Mouse (Mus musculus) hindbrain, embryonic 12.5 days (tissue): ENCODE measurements around the gene Dlx4. TPM values are rescaled to one million over a fixed set of nuclear protein-coding genes. Genes with fewer than 3 reads are reported as not detected.

Source experiments
- ATAC-seq: fragments of 200-750 bp; cut with Nextera tagmentation; 2 replicates; pipeline ENCODE4 v1.8.0; 2017; ENCODE audit warnings: moderate TSS enrichment; ENCODE audit not compliant: low FRiP score
- H3K27ac ChIP-seq: fragments of 300-500 bp; sonication (generic); 2 replicates; pipeline ENCODE4 v1.5.1; 2016; ENCODE audit warnings: mild to moderate bottlenecking
- H3K27me3 ChIP-seq: fragments of 300-500 bp; sonication (generic); 2 replicates; pipeline ENCODE4 v1.6.1; 2016; ENCODE audit warnings: mild to moderate bottlenecking
- H3K36me3 ChIP-seq: fragments of 300-500 bp; sonication (generic); 2 replicates; pipeline ENCODE4 v1.6.1; 2016; ENCODE audit warnings: mild to moderate bottlenecking
- H3K4me1 ChIP-seq: fragments of 300-500 bp; sonication (generic); 2 replicates; pipeline ENCODE4 v1.6.1; 2016
- H3K4me2 ChIP-seq: fragments of 300-500 bp; sonication (generic); replicated peaks from 2 replicates; pipeline ENCODE4 v1.6.1; 2016; ENCODE audit warnings: mild to moderate bottlenecking
- H3K4me3 ChIP-seq: fragments of 300-500 bp; sonication (generic); 2 replicates; pipeline ENCODE4 v1.5.1; 2016; ENCODE audit warnings: mild to moderate bottlenecking
- H3K9ac ChIP-seq: fragments of 300-500 bp; sonication (generic); 2 replicates; pipeline ENCODE4 v1.6.1; 2016; ENCODE audit warnings: mild to moderate bottlenecking, moderate library complexity
- H3K9me3 ChIP-seq: fragments of 300-500 bp; sonication (generic); replicated peaks from 2 replicates; pipeline ENCODE4 v1.6.1; 2016; ENCODE audit warnings: mild to moderate bottlenecking
- WGBS: fragments of 180-500 bp; shearing (Covaris S2); methylation state at CpG from one replicate; pipeline ENCODE4 v1.1.7; 2016; 5-methylcytosine and 5-hydroxymethylcytosine counted together
- polyA plus RNA-seq: library from polyadenylated mRNA; unstranded; fragments of >200 nt; fragmentation: Nextera tagmentation; extraction: Ambion mirVana; gene quantifications from 2 replicates; pipeline ENCODE4 v1.2.1, GENCODE M21; 2016

Dlx4 gene
- polyA plus RNA-seq, 1 experiment from 2014 or later: 0.21 TPM

DNA sequence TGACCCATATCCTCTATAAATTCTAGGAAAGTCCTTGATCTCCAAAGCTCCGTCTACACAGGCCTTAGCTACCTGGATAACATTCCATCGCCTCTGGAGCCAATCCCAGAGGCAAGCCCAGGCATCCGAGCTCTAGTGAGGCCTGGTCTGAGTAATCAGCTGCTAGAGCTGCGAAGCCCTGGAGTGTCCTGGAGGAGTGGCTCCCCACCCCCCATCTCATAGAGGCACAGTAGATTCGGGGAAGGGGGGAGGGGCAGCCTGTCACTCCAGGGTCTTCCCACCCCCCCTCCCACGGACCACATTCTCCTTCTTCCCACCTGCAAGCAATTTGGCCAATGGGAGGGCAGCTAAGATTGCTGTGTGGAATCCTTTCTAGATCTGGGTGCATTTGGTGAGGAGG, 8.8 kb downstream of the Dlx4 start:
- Histone ChIP-seq H3K27ac (no peak overlapping the region), H3K9me3 (no peaks in the 10 kb centered on the region), H3K4me3 (no peak overlapping the region), H3K27me3 (peaks cover 61% of the 10 kb centered on the region), H3K4me1 (peaks cover 6% of the 10 kb centered on the region; the same call in 1 of the 2 replicates), H3K4me2 (no peak overlapping the region), H3K36me3 (no peaks in the 10 kb centered on the region), H3K9ac (no peak overlapping the region)
- no peak for ATAC-seq
- 15% methylated on average over 6 of the region's 6 CpGs for WGBS

GRCm38 (mm10) chr11:95133321-95133720, 12.7 kb downstream of the Dlx4 start:
- no peak for ATAC-seq
- Histone ChIP-seq H3K9me3 (no peaks in the 10 kb centered on the region), H3K4me2 (no peak overlapping the region), H3K36me3 (no peaks in the 10 kb centered on the region), H3K4me3 (no peak overlapping the region), H3K27me3 (peaks cover 48% of the 10 kb centered on the region), H3K27ac (no peak overlapping the region), H3K9ac (no peak overlapping the region), H3K4me1 (no peaks in the 10 kb centered on the region)
- WGBS: 72% methylated on average over 6 of the region's 6 CpGs

GRCm38 (mm10) chr11:95130668-95131252, 15.3 kb downstream of the Dlx4 start:
- H3K9ac ChIP-seq: no peak overlapping the region
- no peak overlapping the region for H3K4me3 ChIP-seq
- no peaks in the 10 kb centered on the region for H3K9me3 ChIP-seq
- WGBS: 77% methylated on average over 17 of the region's 17 CpGs
- H3K4me1 ChIP-seq: peaks cover 11% of the 10 kb centered on the region
- no peak overlapping the region for H3K27ac ChIP-seq
- H3K27me3 ChIP-seq: peaks cover 37% of the 10 kb centered on the region
- H3K36me3 ChIP-seq: no peaks in the 10 kb centered on the region
- no peak overlapping the region for H3K4me2 ChIP-seq
- no peak for ATAC-seq

DNA sequence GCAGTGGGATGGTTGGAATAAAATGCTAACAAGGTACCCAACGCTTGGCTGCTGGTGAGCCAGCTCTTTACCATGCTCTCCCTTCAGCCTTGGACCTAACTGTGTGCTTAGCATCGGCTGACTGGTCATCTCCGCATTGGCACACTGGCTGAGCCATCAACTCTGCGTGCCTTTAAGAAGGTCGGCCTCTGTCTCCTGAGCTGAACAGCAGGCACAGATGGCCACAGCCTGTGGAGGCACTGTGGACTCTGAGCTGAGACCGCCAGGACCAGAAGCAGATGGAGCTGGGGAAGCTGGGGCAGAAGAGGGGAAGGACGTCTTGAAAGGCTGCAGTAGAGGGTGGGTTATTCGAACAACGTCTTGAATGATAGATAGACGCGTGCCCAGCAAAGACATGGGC, 17.7 kb downstream of the Dlx4 start:
- no peak for ATAC-seq
- H3K27ac ChIP-seq: no peak overlapping the region
- WGBS: 54% methylated on average over 11 of the region's 11 CpGs
- H3K4me1 ChIP-seq: peaks cover 11% of the 10 kb centered on the region
- H3K36me3 ChIP-seq: no peaks in the 10 kb centered on the region
- H3K9me3 ChIP-seq: no peaks in the 10 kb centered on the region
- H3K4me2 ChIP-seq: no peak overlapping the region
- no peak overlapping the region for H3K4me3 ChIP-seq
- no peak overlapping the region for H3K9ac ChIP-seq
- peaks cover 61% of the 10 kb centered on the region for H3K27me3 ChIP-seq

GRCm38 (mm10) chr11:95126272-95127245, 19.5 kb downstream of the Dlx4 start:
- H3K4me1 ChIP-seq: peaks cover 13% of the 10 kb centered on the region
- no peaks in the 10 kb centered on the region for H3K36me3 ChIP-seq
- no peak overlapping the region for H3K27ac ChIP-seq
- H3K9me3 ChIP-seq: no peaks in the 10 kb centered on the region
- H3K4me2 ChIP-seq: peak overlapping the region; percentile 28
- 3% methylated on average over 20 of the region's 20 CpGs for WGBS
- peaks cover 79% of the 10 kb centered on the region for H3K27me3 ChIP-seq
- H3K4me3 ChIP-seq: no peak overlapping the region
- peak; percentile 81 for ATAC-seq
- H3K9ac ChIP-seq: no peak overlapping the region

- H3K4me2 ChIP-seq: no peak overlapping the region
- H3K36me3 ChIP-seq: no peaks in the 10 kb centered on the region
- ATAC-seq: no peak
- H3K27ac ChIP-seq: no peak overlapping the region
- H3K4me3 ChIP-seq: no peak overlapping the region
- H3K9me3 ChIP-seq: no peaks in the 10 kb centered on the region
- H3K4me1 ChIP-seq: peaks cover 24% of the 10 kb centered on the region
- WGBS: 20% methylated on average over 7 of the region's 7 CpGs
- peaks cover 84% of the 10 kb centered on the region for H3K27me3 ChIP-seq
- H3K9ac ChIP-seq: no peak overlapping the region
Measured at GRCm38 (mm10) chr11:95125366-95125948, 20.6 kb downstream of the Dlx4 start.

- Histone ChIP-seq H3K27me3 (peaks cover 89% of the 10 kb centered on the region), H3K4me1 (peaks cover 32% of the 10 kb centered on the region), H3K4me3 (peak overlapping the region; percentile 41), H3K4me2 (peak overlapping the region; percentile 73), H3K27ac (no peak overlapping the region), H3K9me3 (no peaks in the 10 kb centered on the region), H3K9ac (no peak overlapping the region), H3K36me3 (no peaks in the 10 kb centered on the region)
- no peak for ATAC-seq
- WGBS: 22% methylated on average over 6 of the region's 6 CpGs
Measured at GRCm38 (mm10) chr11:95122100-95122489, 24.0 kb downstream of the Dlx4 start.

GRCm38 (mm10) chr11:95121161-95122099, 24.6 kb downstream of the Dlx4 start:
- Histone ChIP-seq H3K9ac (peak overlapping the region; percentile 38; the same call in 1 of the 2 replicates), H3K4me2 (peak overlapping the region; percentile 73), H3K9me3 (no peaks in the 10 kb centered on the region), H3K4me1 (peaks cover 26% of the 10 kb centered on the region), H3K27ac (no peak overlapping the region), H3K27me3 (peaks cover 86% of the 10 kb centered on the region), H3K4me3 (peak overlapping the region; percentile 41), H3K36me3 (no peaks in the 10 kb centered on the region)
- WGBS: under 1% methylated on average over 62 of the region's 63 CpGs
- no peak for ATAC-seq

DNA sequence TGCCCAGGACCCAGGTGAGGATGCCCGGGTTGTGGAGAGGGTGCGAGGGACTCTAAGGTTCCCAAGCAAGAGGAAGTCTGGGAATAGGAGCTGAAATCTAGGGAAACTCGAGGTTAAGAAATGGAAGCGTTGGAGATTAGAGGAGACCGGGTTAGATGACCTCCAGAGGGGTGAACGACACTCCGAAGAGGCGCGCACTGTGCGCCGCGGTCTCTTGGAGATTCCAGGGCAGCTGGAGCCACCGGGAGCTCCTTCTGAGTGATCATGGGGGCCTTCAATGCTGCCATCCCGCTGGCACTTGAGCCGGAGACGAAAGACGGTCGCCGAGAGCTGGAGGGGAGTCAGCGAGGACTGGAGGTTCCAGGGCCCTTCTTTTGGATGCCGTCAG, 25.4 kb downstream of the Dlx4 start:
- no peak overlapping the region for H3K27ac ChIP-seq
- no peak for ATAC-seq
- H3K9me3 ChIP-seq: no peaks in the 10 kb centered on the region

DNA sequence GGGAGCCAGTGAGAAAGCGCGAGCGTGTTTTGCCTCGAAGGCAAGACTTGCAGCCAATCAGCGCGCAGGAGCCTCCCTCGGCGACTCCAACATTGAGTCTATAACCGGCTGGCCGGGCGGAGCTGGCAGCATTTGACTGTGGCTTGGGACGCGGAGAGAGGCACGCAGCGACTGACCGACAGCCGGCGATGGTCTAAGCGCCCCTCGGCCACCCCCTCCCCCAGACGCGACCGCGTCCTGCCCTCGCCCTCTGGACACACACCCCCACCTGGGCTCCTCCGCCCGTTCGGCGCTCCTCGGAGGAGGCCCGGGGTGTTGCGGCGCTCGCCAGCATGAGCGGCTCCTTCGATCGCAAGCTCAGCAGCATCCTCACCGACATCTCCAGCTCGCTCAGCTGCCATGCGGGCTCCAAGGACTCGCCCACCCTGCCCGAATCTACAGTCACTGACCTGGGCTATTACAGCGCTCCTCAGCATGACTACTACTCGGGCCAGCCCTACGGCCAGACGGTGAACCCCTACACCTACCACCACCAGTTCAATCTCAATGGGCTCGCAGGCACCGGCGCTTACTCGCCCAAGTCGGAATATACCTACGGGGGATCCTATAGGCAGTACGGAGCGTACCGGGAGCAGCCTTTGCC, 26.0 kb downstream of the Dlx4 start, which contains the start of gene Dlx3:
Gene Dlx3, plus strand, starts transcription at position 130 of the 643 bp plus-strand sequence.
- H3K27me3 ChIP-seq: peaks cover 79% of the 10 kb centered on the region
- no peak within 1 kb of the TSS for H3K27ac ChIP-seq
- H3K4me3 ChIP-seq: peak within 1 kb of the TSS; percentile 41
- peak within 1 kb of the TSS; percentile 44; the same call in 1 of the 2 replicates for H3K9ac ChIP-seq
- H3K4me2 ChIP-seq: peak within 1 kb of the TSS; percentile 73
- no peaks in the 10 kb centered on the region for H3K9me3 ChIP-seq
- peaks cover 21% of the 10 kb centered on the region for H3K4me1 ChIP-seq
- H3K36me3 ChIP-seq: no peaks in the 10 kb centered on the region
- WGBS: under 1% methylated on average over 55 of the region's 55 CpGs
- ATAC-seq: peak; percentile 43

More for the DNA sequence above, 25.4 kb downstream of the Dlx4 start:
- WGBS: under 1% methylated on average over 21 of the region's 21 CpGs
- peak overlapping the region; percentile 41 for H3K4me3 ChIP-seq
- peak overlapping the region; percentile 73 for H3K4me2 ChIP-seq
- H3K9ac ChIP-seq: 0 out of 2 replicates have a peak overlapping the region, but pooled peaks have one; percentile 44
- peaks cover 21% of the 10 kb centered on the region for H3K4me1 ChIP-seq
- peaks cover 84% of the 10 kb centered on the region for H3K27me3 ChIP-seq
- no peaks in the 10 kb centered on the region for H3K36me3 ChIP-seq

- Histone ChIP-seq H3K4me2 (0 out of 2 replicates have a peak overlapping the region, but pooled peaks have one; percentile 19), H3K4me3 (no peak overlapping the region), H3K9ac (no peak overlapping the region), H3K27ac (no peak overlapping the region), H3K36me3 (no peaks in the 10 kb centered on the region), H3K27me3 (peaks cover 69% of the 10 kb centered on the region), H3K9me3 (no peaks in the 10 kb centered on the region), H3K4me1 (peaks cover 21% of the 10 kb centered on the region)
- no peak for ATAC-seq
- WGBS: 6% methylated on average over 8 of the region's 8 CpGs
Measured at GRCm38 (mm10) chr11:95118505-95118904, 27.6 kb downstream of the Dlx4 start.
